Mouse (Mus musculus) kidney, adult 2 months (tissue): Measurements from ENCODE around the gene Utf1.

Experiments
- CTCF ChIP-seq: fragments of 200-500 bp; conservative IDR thresholded peaks from 2 replicates; pipeline ENCODE4 v1.5.1; 2011; ENCODE audit warnings: low read depth, mild to moderate bottlenecking, control low read depth, low read length, moderate library complexity, mixed read lengths; ENCODE audit not compliant: insufficient read depth, insufficient read length
- POLR2A ChIP-seq: fragments of 200-500 bp; IDR thresholded peaks from one replicate; pipeline ENCODE4 v1.6.1; 2011; ENCODE audit warnings: low read depth, low read length, control low read depth

DNA sequence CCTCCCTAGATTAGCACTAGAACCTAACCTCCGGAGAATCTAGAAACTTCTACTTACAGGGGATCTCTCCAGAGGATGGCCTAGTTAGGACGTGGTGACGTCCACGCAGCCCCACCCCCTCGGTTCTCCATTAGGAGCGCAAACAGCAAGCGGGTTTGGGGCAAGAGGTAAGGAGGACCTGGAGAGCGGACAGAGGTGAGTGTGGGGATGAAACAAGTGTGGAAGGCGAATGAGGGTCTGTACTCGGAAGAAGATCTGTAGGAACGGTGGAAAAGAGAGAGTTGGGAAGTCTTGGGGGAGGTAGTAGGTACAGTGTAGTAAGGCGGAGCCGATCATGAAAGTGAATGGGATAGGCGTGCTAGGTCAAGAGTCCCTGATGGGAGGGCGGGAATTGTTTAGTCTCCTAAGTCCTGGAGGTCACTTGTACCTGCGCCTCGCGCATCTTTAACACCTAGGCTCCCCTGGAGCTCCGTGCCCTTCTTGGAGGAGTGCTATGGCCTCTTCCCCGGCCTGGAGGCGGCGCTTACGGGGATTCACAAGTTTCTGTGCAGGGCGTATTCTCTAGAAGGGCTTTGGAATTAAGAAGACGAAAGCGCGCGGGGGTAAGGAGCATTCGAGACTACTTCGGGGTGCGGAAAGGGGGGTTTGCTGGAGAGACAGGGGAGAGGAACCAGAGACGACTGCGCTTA lies 6.8 kb downstream of the Utf1 start:
- TF ChIP-seq POLR2A (no peak), CTCF (no peak)
